In genomic region chr5:9266280-9266923, GRCm38 (mm10) we compare ENCODE assay signal across 8 mouse cellular contexts. TPM values are rescaled to one million over a fixed set of nuclear protein-coding genes. Genes with fewer than 3 reads are reported as not detected.
DNase-seq lines count a peak whose midpoint lies in the region; ATAC-seq lines count a peak whose summit lies in the region.

No protein-coding gene starts in this region.

- H3K9me3 ChIP-seq in heart, embryonic 15.5 days (replicated peaks) = no peaks in the 10 kb centered on the region
- H3K9me3 ChIP-seq in embryonic facial prominence, embryonic 12.5 days = no peaks in the 10 kb centered on the region
- H3K9me3 ChIP-seq in intestine, embryonic 16.5 days (ENCODE audit: control insufficient read depth, low read length) = no peaks in the 10 kb centered on the region
- H3K9me3 ChIP-seq in midbrain, embryonic 15.5 days = no peaks in the 10 kb centered on the region

- peak overlapping the region; percentile 77 for H3K4me3 ChIP-seq in heart, embryonic 15.5 days
- H3K4me3 ChIP-seq in embryonic facial prominence, embryonic 12.5 days = peak overlapping the region; percentile 64
- peak overlapping the region; percentile 74 for H3K4me3 ChIP-seq in intestine, embryonic 16.5 days (ENCODE audit: low read length)
- H3K4me3 ChIP-seq in midbrain, embryonic 15.5 days = peak overlapping the region; percentile 58

- peak overlapping the region; percentile 55 for H3K9ac ChIP-seq in heart, embryonic 15.5 days
- H3K9ac ChIP-seq in embryonic facial prominence, embryonic 12.5 days = peak overlapping the region; percentile 67
- peak overlapping the region; percentile 72 for H3K9ac ChIP-seq in intestine, embryonic 16.5 days (ENCODE audit: low read depth, low read length)
- peak overlapping the region; percentile 80 for H3K9ac ChIP-seq in midbrain, embryonic 15.5 days

- H3K27ac ChIP-seq in heart, embryonic 15.5 days = no peak overlapping the region
- peak overlapping the region; percentile 67 for H3K27ac ChIP-seq in embryonic facial prominence, embryonic 12.5 days
- 0 out of 2 replicates have a peak overlapping the region, but pooled peaks have one; percentile 3 for H3K27ac ChIP-seq in intestine, embryonic 16.5 days (ENCODE audit: low read length)
- H3K27ac ChIP-seq in midbrain, embryonic 15.5 days = peak overlapping the region; percentile 95

- ATAC-seq in heart, embryonic 15.5 days (replicated peaks; ENCODE audit: insufficient number of reproducible peaks, insufficient read depth, low FRiP score, low read depth) = peak; percentile 31; the same call in 1 of the 2 replicates
- ATAC-seq in embryonic facial prominence, embryonic 12.5 days (ENCODE audit: insufficient number of reproducible peaks, insufficient read depth, low FRiP score, low TSS enrichment) = peak; percentile 63
- peak; percentile 75; the same call in 1 of the 2 replicates for ATAC-seq in intestine, embryonic 16.5 days
- no peak; the same call in none of the 2 replicates for ATAC-seq in midbrain, embryonic 15.5 days (replicated peaks)

- peaks cover 10% of the 10 kb centered on the region; the same call in 1 of the 2 replicates for H3K27me3 ChIP-seq in heart, embryonic 15.5 days
- H3K27me3 ChIP-seq in embryonic facial prominence, embryonic 12.5 days = peaks cover 6% of the 10 kb centered on the region
- H3K27me3 ChIP-seq in intestine, embryonic 16.5 days (replicated peaks; ENCODE audit: control insufficient read depth, insufficient read depth, low read length) = peaks cover 4% of the 10 kb centered on the region; the same call in 1 of the 2 replicates
- no peaks in the 10 kb centered on the region for H3K27me3 ChIP-seq in midbrain, embryonic 15.5 days (replicated peaks)

- DNase-seq in heart, postnatal 25 days (ENCODE audit: low spot score) = no peak
- DNase-seq in ES-CJ7 (ENCODE audit: low read depth, low spot score) = peak; percentile 42
- DNase-seq in layer of hippocampus, postnatal 36 days = no peak
- no peak for DNase-seq in c-Kit-positive CD71-positive TER-119-positive erythroid progenitor cells, embryonic 14.5 days (ENCODE audit: low spot score)

- H3K4me1 ChIP-seq in heart, embryonic 15.5 days (replicated peaks) = peaks cover 4% of the 10 kb centered on the region; the same call in 1 of the 2 replicates
- H3K4me1 ChIP-seq in embryonic facial prominence, embryonic 12.5 days = no peaks in the 10 kb centered on the region
- peaks cover 3% of the 10 kb centered on the region; the same call in 1 of the 2 replicates for H3K4me1 ChIP-seq in intestine, embryonic 16.5 days (ENCODE audit: control insufficient read depth, insufficient read depth, low read length)
- H3K4me1 ChIP-seq in midbrain, embryonic 15.5 days = peaks cover 14% of the 10 kb centered on the region

- intact Hi-C loops in heart, postnatal 25 days (cut with DNase I) = no loop called here

- peak overlapping the region; percentile 99 for H3K4me2 ChIP-seq in heart, embryonic 15.5 days
- peak overlapping the region; percentile 80 for H3K4me2 ChIP-seq in embryonic facial prominence, embryonic 12.5 days (replicated peaks)
- H3K4me2 ChIP-seq in intestine, embryonic 16.5 days (ENCODE audit: low read depth, low read length) = peak overlapping the region; percentile 97
- peak overlapping the region; percentile 75 for H3K4me2 ChIP-seq in midbrain, embryonic 15.5 days

- H3K36me3 ChIP-seq in heart, embryonic 15.5 days = no peaks in the 10 kb centered on the region
- no peaks in the 10 kb centered on the region for H3K36me3 ChIP-seq in embryonic facial prominence, embryonic 12.5 days
- no peaks in the 10 kb centered on the region for H3K36me3 ChIP-seq in intestine, embryonic 16.5 days (ENCODE audit: control insufficient read depth, insufficient read depth, low read length)
- H3K36me3 ChIP-seq in midbrain, embryonic 15.5 days (replicated peaks) = no peaks in the 10 kb centered on the region

- 1% methylated on average over 29 of the region's 30 CpGs for WGBS in heart, embryonic 15.5 days
- under 1% methylated on average over 30 of the region's 30 CpGs for WGBS in embryonic facial prominence, embryonic 12.5 days
- under 1% methylated on average over 24 of the region's 30 CpGs for WGBS in intestine, embryonic 16.5 days
- WGBS in midbrain, embryonic 15.5 days = under 1% methylated on average over 30 of the region's 30 CpGs

RNA-seq across cellular contexts. Expression of gene 9330182L06Rik, which starts 0.5 kb away (rescaled TPM):
- polyA plus RNA-seq in heart, embryonic 15.5 days (2015; fragmentation: Nextera tagmentation; extraction: Ambion mirVana) = 0.98 and 1.6 TPM in 2 replicates
- under 1 TPM; 0.20 to 0.29 TPM for total RNA-seq in heart, postnatal 25 days (2021)
- 4.7 and 5.2 TPM in 2 replicates for polyA plus RNA-seq in embryonic facial prominence, embryonic 12.5 days (2016; fragmentation: Nextera tagmentation; extraction: Ambion mirVana)
- 1.4 and 1.5 TPM in 2 replicates for polyA plus RNA-seq in intestine, embryonic 16.5 days (2015; fragmentation: Nextera tagmentation; extraction: Ambion mirVana)
- 19.7 and 21.2 TPM in 2 replicates for polyA plus RNA-seq in midbrain, embryonic 15.5 days (2015; fragmentation: Nextera tagmentation; extraction: Ambion mirVana)
- 10 to 100 TPM; 18.7 to 21.7 TPM for total RNA-seq in layer of hippocampus, postnatal 36 days (2021)
